Mouse (Mus musculus) mesoderm, embryonic 11.5 days (tissue): Measurements from ENCODE around the gene Pibf1.

Experiments used
- DNase-seq: peaks from one replicate; pipeline ENCODE4 v3.0.0-alpha.2; 2012; ENCODE audit warnings: low read depth, low spot score

Gene Pibf1

GRCm38 (mm10) chr14:99141786-99142633 lies 42.8 kb downstream of the Pibf1 start:
- peak; percentile 85 for DNase-seq

DNA sequence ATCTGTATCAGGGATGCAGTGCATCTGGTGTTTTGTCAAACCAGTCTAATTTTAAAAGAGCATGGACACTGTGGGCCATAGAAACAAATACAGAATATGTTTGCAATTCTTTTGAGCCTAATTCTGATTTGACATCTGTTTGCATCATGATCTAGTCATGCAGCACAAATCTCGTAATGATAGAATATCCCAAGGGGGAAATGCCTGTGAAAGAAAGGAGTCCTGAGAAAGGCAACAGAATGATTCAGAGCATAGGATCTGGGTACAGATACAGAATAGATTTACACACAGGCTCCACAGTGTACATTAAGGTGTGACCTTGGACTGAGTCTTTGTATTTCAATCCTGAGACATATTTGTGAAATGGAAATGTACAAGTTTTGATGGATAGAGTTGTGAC lies 47.6 kb downstream of the Pibf1 start:
- DNase-seq: no peak

GRCm38 (mm10) chr14:99152683-99153082 lies 53.5 kb downstream of the Pibf1 start:
- no peak for DNase-seq

DNA sequence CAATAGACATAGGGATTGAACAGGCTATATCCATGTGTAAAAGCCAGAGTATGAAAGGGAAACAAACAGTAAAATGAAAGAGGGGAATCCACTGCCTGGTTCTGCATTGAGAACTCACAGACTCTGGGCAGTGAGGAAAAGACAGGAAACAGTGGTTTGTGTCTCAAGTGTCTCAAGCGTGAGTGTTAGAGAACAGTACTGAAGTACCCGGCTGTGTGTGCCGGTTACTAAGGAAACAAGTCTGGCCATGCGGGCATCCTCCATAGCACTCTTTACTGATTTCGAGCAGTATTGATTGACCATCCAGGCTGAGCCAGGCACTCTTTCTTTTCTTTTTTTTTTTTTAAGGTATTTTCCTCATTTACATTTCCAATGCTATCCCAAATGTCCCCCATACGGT lies 60.7 kb downstream of the Pibf1 start:
- DNase-seq: no peak

GRCm38 (mm10) chr14:99163051-99163450 lies 63.8 kb downstream of the Pibf1 start:
- DNase-seq: no peak

GRCm38 (mm10) chr14:99174138-99174745 lies 75.0 kb downstream of the Pibf1 start:
- DNase-seq: no peak

DNA sequence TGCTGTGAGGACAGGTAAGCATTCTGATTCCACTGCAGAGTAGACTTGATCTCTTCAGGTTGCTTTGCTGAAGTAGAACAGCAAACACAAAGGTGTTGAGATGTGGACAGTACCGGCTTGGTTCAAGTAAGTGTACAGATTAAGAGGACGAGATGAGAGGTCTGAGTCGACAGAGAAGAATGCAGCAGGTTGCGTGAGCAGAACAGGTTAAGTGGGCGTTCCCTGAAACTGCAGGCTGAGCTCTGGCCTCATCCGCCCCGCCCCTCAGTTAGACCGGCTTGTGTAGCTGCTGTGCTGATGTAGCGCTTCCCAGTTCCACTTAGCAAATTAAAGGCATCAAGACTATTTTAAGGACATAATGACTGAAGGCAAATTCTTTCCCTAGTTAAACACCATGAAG lies 77.3 kb downstream of the Pibf1 start:
- DNase-seq: no peak

DNA sequence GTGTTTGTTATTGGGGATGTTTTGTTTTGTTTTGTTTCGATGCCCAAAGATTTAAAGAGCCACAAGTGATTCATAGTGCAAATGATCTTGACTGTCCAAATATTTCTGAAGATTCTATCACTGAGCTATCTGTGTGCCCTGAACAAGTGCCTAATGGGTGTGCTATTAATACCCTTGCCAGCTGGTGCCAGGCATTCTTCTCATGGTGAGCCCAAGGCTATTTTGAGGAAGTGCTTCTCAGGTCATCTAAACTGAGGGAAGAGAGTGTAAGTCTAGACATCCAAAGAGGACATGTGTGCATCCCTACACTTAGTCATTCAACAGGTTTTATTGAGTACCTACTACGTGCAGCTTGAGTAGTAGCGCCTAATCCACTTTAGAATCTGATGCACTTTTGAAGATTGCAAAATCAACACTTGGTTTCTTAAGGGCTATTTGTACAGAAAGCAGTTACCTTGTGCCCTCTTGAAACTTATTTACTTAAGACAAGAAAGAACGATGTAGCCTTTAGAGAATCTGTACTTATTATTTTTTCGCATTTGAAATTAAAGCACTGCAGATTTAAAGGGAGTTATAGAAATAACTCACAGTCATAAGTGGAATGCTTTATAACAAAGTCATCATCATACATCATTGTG lies 91.0 kb downstream of the Pibf1 start:
- DNase-seq: no peak

DNA sequence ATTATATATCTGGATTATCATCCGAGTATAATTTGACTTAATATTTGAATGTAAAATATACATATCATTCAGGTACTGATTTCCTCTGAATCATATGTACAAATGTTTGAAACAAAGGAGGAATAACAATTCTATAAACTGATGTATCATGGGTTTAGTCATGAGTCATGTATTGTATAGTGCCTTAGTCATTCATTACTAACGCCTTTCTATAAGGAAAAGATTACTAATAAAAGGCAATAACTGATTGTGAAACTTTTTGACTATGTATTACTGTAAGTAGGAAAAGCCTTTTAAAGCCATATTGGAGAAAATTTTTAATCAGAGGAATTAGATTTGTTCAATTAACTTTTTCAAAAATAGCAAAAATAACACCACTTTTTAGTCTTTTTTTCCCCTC lies 106.6 kb downstream of the Pibf1 start:
- DNase-seq: no peak

GRCm38 (mm10) chr14:99206591-99206990 lies 107.4 kb downstream of the Pibf1 start:
- DNase-seq: no peak

DNA sequence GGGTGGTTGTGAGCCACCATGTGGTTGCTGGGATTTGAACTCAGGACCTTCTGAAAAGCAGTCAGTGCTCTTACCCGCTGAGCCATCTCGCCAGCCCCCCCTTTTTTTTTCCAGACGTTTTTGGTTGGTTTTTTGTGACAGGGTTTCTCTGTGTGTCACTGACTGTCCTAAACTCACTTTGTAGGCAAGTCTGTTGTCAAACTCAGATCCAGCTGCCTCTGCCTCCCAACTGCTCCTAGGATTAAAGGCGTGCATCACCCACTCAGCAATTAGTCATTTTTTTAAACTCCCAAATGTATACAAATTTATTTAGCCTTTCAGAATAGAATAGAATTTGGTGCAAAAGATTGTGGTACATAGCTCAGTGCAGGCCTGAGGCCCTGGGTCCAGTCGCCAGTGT lies 111.2 kb downstream of the Pibf1 start:
- no peak for DNase-seq

DNA sequence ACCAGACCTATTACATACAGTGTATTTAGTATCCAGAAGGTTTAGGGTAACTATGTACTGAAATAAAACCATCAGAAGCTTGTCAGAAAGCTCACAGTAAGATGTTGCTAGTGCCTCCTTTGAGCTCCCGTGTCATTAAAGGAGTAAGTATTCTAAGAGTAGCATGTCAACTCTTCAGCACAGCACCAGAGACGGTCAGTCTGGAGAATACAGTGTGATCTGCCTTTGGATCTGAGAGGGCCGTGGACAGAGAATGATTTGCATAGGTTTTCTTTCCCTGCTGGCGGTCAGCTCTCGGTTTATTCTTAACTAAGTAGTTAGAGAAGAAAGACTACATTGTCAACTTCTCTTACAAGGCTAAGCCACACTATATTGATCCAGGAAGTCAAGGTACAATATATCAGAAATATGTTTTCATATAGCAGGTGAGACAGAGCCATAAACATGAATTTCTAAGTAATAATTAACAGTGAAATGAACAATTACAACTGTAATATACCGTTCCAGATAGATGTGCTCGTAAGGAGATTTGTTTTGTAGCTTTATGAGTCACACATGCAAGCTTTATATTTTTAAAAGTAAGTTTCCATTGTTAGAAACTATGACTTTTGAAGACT lies 119.3 kb downstream of the Pibf1 start:
- no peak for DNase-seq

GRCm38 (mm10) chr14:99219757-99220171 lies 120.5 kb downstream of the Pibf1 start:
- peak; percentile 22 for DNase-seq

DNA sequence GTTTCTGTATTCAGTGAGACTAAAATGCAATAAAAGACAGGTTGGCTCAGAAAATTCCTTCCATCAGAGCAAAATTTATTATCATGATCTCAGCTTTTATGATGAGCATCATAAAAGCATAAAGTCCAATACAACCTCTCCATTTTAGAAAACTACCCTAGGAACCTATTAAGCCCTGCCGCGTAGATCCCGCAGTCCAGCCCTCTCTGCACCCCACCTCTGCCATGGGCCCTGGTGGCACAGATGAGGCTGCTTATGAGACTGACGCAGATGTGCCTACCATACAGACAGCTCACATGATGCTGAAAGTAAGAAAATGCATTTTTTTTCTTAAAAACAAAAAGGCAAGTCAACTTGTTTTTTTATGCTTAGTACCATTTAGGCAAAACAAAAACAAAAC lies 126.7 kb downstream of the Pibf1 start:
- no peak for DNase-seq

- no peak for DNase-seq
Measured at GRCm38 (mm10) chr14:99229071-99229780, 130.0 kb downstream of the Pibf1 start.

GRCm38 (mm10) chr14:99233056-99233455 lies 133.8 kb downstream of the Pibf1 start:
- DNase-seq: no peak

DNA sequence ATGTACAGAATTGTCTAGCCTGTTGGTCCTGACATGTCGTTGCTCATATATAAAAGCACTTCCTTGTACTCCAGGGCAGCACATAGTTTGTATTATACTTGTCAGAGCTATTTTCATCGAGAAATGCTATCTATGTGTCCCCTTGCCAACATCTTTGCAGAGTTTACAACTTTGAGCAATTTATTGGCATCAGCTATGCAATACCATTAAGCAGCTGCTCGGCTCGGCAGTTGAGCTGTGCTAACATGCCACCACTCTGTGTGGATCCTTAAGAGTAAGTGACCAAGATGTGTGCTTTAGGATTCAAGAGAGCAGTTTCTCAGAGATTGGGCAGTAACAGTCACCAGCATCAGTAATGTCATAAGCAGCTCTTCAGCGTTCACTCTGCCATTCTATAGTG lies 137.9 kb downstream of the Pibf1 start:
- no peak for DNase-seq

- DNase-seq: no peak
Measured at GRCm38 (mm10) chr14:99240563-99240962, 141.3 kb downstream of the Pibf1 start.

- DNase-seq: no peak
Measured at GRCm38 (mm10) chr14:99244508-99244907, 145.3 kb downstream of the Pibf1 start.

GRCm38 (mm10) chr14:99262026-99262425 lies 162.8 kb downstream of the Pibf1 start:
- DNase-seq: no peak

- DNase-seq: no peak
Measured at GRCm38 (mm10) chr14:99263816-99264215, 164.6 kb downstream of the Pibf1 start.

DNA sequence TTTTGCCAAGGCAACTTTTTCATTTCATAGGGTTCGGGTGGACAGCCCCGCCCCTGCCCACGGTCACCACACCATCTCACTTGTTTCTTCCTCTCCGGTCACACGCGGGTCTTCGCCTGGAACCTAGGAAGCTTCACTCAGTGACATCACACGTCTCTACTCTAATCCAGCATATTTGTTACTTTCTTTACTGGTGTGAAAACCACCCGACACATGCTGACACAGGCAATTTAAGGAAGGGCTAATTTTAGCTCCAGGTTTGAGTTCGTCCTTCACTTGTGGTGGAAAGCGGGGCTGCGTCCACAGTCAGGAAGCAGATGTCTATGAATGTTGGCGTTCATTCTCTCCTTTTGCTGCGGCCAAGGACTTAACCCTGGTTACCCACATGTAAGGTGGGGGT lies 166.6 kb downstream of the Pibf1 start:
- DNase-seq: no peak
